In the genomic region with DNA sequence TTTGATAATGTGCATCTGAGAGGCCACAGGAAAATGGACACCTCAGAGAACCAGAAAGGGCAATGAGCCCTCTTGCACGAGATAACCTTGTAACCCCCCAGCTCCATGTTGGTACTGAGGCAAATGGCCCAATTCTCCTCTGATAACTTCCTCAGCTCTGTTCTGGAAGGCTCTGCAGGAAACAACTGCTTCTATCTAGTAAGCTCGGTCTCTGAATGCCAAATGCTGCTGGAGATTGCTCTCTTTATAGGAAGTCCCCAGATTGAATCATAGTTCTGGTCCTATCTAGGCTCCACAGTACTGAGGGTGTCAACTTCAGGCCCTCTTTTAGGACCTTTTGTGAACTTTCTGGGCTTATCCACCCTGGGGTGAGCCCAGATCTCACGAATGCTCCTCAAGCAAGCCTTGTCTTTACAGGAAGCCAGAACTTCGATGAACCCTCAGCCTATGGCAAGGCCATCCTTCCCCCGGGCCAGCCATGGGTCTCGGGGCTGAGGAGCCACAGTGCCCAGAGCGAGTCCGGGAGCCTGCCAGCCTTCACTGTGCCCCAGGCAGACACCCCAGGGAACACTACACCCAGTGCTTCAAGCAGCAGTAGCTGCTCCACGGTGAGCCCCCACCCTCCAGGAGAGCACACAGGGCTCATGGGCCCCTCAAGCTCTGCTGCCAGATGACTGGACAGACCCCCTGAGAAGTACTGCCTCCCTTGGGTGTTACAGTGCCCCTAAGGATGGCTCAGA, we compare ENCODE assay signal across 21 mouse cellular contexts.
DNase-seq lines count a peak whose midpoint lies in the region; ATAC-seq lines count a peak whose summit lies in the region.
"Had no signal": no experiment of that assay in that cellular context is flagged by ENCODE, and none has a peak within 500 bp of the region (broad histone marks: within the 10 kb centered on the region; RNA-seq: fewer than 3 reads in every experiment).

No protein-coding gene starts in this region.

- H3K27ac ChIP-seq in forebrain, embryonic 11.5 days (ENCODE audit: low read depth, low read length), result no peak overlapping the region
- H3K27ac ChIP-seq in forebrain, embryonic 12.5 days, result no peak overlapping the region
- H3K27ac ChIP-seq: forebrain, embryonic 15.5 days; heart, adult 2 months; hindbrain, embryonic 10.5 days; kidney, postnatal 0 days; left cerebral cortex, adult 2 months had no signal

- no peaks in the 10 kb centered on the region for H3K4me1 ChIP-seq in forebrain, embryonic 11.5 days (replicated peaks; ENCODE audit: control insufficient read depth, insufficient read depth, low read length)
- H3K4me1 ChIP-seq in forebrain, embryonic 12.5 days, result no peaks in the 10 kb centered on the region
- H3K4me1 ChIP-seq: forebrain, embryonic 15.5 days; hindbrain, embryonic 10.5 days had no signal

- 90% methylated on average over 9 of the region's 9 CpGs for WGBS in forebrain, embryonic 11.5 days
- WGBS in forebrain, embryonic 12.5 days, result 86% methylated on average over 9 of the region's 9 CpGs

- no peaks in the 10 kb centered on the region for H3K9me3 ChIP-seq in forebrain, embryonic 11.5 days (ENCODE audit: control insufficient read depth, low read length)
- no peaks in the 10 kb centered on the region for H3K9me3 ChIP-seq in forebrain, embryonic 12.5 days
- H3K9me3 ChIP-seq: forebrain, embryonic 15.5 days; hindbrain, embryonic 10.5 days had no signal

- H3K9ac ChIP-seq in forebrain, embryonic 11.5 days (ENCODE audit: low read length), result no peak overlapping the region
- H3K9ac ChIP-seq in forebrain, embryonic 12.5 days, result no peak overlapping the region
- H3K9ac ChIP-seq: forebrain, embryonic 15.5 days had no signal

- H3K4me3 ChIP-seq in forebrain, embryonic 11.5 days (ENCODE audit: low read depth, low read length), result no peak overlapping the region
- no peak overlapping the region for H3K4me3 ChIP-seq in forebrain, embryonic 12.5 days (replicated peaks)
- H3K4me3 ChIP-seq: forebrain, embryonic 15.5 days; heart, adult 2 months; hindbrain, embryonic 10.5 days; left cerebral cortex, adult 2 months had no signal

- peak; percentile 27 for DNase-seq in forebrain, embryonic 11.5 days (ENCODE audit: low spot score)
- peak; percentile 1 for DNase-seq in kidney, adult 18-20 months
- no peak for DNase-seq in kidney, adult 11 months
- DNase-seq in testis, postnatal 10 days (ENCODE audit: low spot score), result peak; percentile 34
- DNase-seq in testis, postnatal 14 days (ENCODE audit: low spot score), result no peak
- no peak for DNase-seq in frontal cortex, postnatal 36 days (ENCODE audit: low spot score in 2 of 2)
- DNase-seq: adrenal gland, postnatal 10 days; cerebellum, adult 18-20 months; cerebellum, postnatal 25 days; embryo, embryonic 11 days; gastrocnemius, postnatal 25 days; right cerebral cortex, postnatal 4 days; thymus, adult 2 months had no signal

- no peak overlapping the region for H3K4me2 ChIP-seq in forebrain, embryonic 11.5 days (ENCODE audit: low read depth, low read length, severe bottlenecking)
- no peak overlapping the region for H3K4me2 ChIP-seq in forebrain, embryonic 12.5 days
- H3K4me2 ChIP-seq: forebrain, embryonic 15.5 days had no signal

- no peak for ATAC-seq in forebrain, embryonic 11.5 days (replicated peaks; ENCODE audit: low FRiP score)
- no peak for ATAC-seq in forebrain, embryonic 12.5 days (ENCODE audit: low FRiP score)
- ATAC-seq: forebrain, embryonic 15.5 days; hindbrain, embryonic 16.5 days; intestine, postnatal 0 days had no signal

- no peaks in the 10 kb centered on the region for H3K36me3 ChIP-seq in forebrain, embryonic 11.5 days (ENCODE audit: control insufficient read depth, insufficient read depth, low read length)
- no peaks in the 10 kb centered on the region for H3K36me3 ChIP-seq in forebrain, embryonic 12.5 days (replicated peaks)
- H3K36me3 ChIP-seq: forebrain, embryonic 15.5 days; hindbrain, embryonic 10.5 days had no signal

- H3K27me3 ChIP-seq in forebrain, embryonic 11.5 days (ENCODE audit: control insufficient read depth, insufficient read depth, low read length), result no peaks in the 10 kb centered on the region
- no peaks in the 10 kb centered on the region for H3K27me3 ChIP-seq in forebrain, embryonic 12.5 days
- H3K27me3 ChIP-seq: forebrain, embryonic 15.5 days had no signal

Comparison
In these comparisons a context has a peak if more than half of its experiments do, and no peak if none do; other contexts are left out.
1. DNase-seq: peak in forebrain, embryonic 11.5 days (single experiment), kidney, adult 18-20 months (single experiment) and testis, postnatal 10 days (single experiment); none in kidney, adult 11 months (single experiment), testis, postnatal 14 days (single experiment) and frontal cortex, postnatal 36 days (0 of 2).